Mouse (Mus musculus) olfactory bulb, adult 2 months (tissue): Measurements from ENCODE around the gene Prep.

Source experiments
- CTCF ChIP-seq: fragments of 200-500 bp; IDR thresholded peaks from 2 replicates; pipeline ENCODE4 v1.5.1; 2012; ENCODE audit warnings: low read depth, mild to moderate bottlenecking, low read length, moderate library complexity; ENCODE audit not compliant: insufficient read depth
- POLR2A ChIP-seq: fragments of 200-500 bp; IDR thresholded peaks from 2 replicates; pipeline ENCODE4 v1.6.1; 2012; ENCODE audit warnings: mild to moderate bottlenecking, low read depth, low read length, moderate library complexity; ENCODE audit not compliant: insufficient read depth

DNA sequence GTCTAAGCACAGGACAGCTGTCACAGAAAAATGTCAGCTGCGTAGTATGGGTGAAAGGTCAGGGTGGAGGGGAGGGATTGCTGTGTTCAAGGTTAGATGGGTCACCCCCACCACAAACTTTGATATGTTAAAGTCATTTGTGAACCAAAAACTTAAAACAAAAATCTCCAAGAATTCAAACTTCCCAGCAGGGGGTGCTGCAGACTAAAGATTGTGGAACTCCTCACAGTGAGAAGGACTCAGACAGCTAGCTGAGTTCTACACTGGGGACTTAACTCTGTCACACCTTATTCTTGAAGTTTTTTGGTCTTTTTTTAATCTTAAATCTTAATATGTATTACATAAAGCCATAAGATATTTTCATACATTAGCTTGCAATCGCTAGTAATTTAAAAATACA lies 31.7 kb downstream of the Prep start:
- no peak for TF ChIP-seq CTCF
- no peak for TF ChIP-seq POLR2A
